Mouse (Mus musculus) layer of hippocampus, postnatal 25 days (tissue): ENCODE data around the gene Cyb5r4. TPM values are rescaled to one million over a fixed set of nuclear protein-coding genes. Genes with fewer than 3 reads are reported as not detected.
"Not testable (repeated sequence)": the region's sequence is repeated elsewhere in the genome, so short reads cannot be mapped to it uniquely, and the experiment has no call there.

ENCODE experiments used
- DNase-seq, 2 experiments: peaks; one replicate each; pipeline ENCODE4 v3.0.0; 2022; ENCODE audit warnings: mixed read lengths in 2 of 2, low spot score in 1 of 2; ENCODE audit errors: extremely low spot score in 1 of 2
- total RNA-seq, 2 experiments: library from RNA; stranded (reverse); gene quantifications; 2 replicates each; pipeline ENCODE4 v1.2.3; 2021

Gene Cyb5r4
- total RNA-seq: 10 to 100 TPM; 34.3 to 34.5 TPM

DNA sequence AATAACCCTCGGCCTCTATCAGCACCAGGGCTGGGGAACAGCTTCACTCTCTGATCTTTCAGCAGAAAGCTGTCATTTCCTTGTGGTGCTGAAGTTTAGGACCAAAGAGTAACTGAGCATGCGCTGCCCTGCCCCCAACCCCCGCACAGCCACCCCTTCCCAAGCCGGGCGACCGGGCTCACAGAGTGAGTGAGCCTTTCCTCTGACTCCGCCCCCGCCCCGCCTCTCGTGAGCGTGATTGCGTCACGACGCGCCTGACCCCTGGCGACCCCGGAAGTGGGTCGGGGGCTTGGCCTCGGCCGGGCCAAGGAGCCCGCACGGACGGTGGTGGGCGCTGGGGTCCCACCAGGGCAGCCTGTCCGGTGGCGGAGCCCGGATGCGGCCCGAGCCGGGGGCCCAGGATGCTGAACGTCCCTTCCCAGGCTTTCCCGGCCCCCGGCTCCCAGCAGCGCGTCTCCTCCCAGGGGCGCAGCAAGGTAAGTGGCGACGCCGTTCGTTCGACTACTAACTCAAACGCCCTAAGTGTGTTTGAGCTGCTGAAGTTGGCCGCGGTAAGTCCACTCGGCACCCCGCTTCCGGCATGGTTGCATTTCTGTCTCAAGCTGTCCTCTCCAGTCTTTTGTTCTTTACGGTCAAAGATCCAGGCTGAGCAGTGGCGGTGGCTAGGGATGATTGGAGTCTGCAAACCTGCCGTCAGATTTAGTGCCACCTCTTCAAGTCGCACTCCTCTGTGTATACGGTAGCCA is at the start of gene Cyb5r4:
Gene Cyb5r4, plus strand, starts transcription at position 237 of the 746 bp plus-strand sequence.
- peak; percentile 93 to 94 for DNase-seq

DNA sequence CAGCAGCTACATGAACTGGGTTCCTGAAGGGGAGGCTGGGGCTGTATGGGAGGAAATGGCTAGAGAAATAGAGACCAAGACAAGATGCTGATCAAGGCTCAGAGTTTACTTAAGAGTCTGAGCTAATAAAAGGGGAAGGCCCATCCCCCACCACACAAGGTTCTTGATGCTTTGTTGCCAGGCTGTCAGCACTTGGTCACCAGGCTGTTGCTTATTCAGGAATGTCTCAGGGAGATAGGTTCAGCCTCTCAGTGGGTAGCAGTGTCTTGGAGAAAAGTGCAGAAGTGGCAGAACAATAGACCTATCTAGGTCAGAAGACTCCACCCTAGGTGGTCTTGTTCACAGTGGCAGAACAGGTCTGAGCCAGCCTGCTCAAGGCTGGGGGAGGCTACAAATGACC is 49.3 kb upstream of the Cyb5r4 start:
- not testable (repeated sequence) for DNase-seq

DNA sequence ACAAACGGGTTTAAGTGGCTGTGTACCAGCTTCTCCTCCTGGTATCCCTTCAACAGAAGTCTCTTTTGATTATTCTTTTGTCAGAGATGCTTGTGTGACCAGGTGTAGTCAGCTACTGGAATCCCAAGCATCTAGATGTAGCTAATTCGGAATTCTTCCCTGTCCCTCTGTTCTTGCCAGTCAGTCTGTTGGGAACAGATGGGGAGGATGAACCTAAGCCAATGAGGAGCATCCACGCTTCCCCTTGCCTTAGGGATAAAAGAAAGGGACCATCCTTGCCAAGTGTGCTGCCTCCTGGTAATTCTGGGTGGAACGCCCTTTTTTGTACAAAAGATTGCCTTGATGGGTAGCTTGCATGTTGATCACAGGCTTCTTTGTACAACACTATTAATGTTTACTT is 48.3 kb upstream of the Cyb5r4 start:
- DNase-seq: no peak

DNA sequence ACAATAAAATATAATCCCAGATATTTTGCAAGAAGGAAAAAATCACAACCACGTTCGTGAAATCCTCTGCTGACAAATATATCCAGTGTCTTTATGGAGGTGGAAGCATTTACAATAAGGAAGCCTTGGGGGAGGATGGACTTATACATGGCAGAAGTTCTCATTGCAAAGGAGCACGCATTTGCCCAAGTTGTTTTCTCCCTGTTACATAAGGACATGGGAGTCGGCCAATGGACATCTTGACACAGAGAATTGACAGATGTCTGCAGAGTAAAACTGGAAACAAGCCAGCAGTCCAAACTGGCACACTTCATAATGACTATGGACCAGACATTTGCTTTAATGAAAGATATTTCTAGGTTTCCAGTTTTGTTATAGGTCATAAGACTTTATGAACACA is 44.9 kb upstream of the Cyb5r4 start:
- DNase-seq: no peak

DNA sequence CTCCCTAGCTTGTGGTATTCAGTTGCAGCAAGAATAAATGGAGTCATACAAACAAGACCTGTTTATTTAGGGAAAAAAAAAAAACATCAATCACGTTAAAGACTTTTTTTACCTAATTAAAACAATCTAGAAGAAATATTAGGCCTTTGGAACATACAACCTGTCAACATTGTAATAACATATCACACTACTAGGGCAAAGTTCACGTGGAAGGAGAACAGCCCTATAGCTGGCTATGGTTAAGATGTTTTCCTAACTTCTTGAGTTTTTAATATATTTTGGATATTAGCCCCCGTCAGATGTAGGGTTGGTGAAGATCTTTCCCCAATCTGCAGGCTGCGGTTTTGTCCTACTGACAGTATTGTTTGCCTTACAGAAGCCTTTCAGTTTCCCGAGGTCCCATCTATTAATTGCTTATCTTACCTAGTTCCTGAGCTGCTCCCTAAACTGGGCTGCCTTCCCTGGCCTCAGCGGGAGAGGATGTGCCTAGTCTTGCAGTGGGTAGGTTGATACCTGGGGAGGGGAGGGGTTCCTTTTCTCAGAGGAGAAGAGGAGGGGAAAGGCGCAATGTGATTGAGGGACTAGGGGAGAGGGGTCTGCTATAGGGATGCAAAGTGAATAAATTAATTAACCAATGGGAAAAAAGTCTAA is 43.4 kb upstream of the Cyb5r4 start:
- DNase-seq: no peak

DNA sequence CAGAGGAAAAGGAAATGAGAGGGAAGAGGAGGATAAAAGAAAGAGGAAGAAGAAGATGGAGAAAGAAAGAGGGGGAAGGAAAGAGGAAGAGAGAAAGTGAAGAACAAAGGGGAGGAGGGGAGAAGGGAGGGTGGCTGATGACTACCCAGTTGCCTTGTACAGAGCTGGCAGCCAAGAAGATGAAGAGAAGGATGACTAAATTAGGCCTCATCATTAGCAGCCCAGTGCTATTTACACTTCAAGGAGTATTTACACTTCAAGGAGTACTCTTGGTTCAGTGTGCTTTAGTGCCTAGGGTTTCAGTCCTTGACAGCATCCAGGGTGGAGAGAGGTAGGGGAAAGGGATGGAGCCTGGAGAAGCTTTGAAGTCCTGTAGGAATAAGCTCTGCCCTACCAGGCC is 41.8 kb upstream of the Cyb5r4 start:
- no peak for DNase-seq

DNA sequence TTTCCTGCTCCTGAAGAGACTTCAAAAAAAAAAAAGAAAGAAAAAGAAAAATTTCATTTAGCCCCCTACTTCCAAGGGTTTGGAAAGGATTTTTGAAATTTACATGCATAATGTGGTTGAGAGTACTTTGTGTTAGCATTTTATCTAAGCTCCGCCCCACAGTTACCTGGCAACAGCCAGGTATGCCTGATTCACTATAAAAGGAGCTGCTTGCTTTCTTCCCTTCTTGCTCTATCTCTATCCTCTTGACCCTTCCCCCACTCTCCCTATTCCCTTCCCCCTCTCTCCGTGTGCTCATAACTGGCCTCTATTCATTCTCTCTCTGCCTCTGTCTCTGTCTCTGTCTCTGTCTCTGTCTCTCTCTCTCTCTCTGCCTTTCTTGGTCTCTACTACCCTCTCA is 40.9 kb upstream of the Cyb5r4 start:
- DNase-seq: no peak

DNA sequence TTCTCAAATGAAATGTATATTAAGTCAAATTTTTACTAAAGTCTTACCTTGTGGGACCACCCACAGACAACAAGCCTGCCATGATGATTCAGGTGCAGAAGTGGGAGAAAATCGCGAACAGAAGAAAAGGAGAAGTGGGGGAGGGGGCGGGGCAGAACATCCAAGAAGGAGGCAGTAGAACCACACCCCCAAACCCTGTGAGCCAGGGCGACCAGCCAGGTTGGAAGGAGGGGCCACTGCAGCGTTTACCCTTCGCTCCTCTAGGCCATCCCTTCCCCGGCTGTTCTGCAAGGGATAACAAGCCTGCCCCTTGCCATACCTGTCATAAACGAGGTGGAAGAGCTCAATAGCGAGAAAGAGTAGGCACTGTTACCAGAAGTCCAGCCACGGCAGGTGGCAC is 40.3 kb upstream of the Cyb5r4 start:
- no peak for DNase-seq

DNA sequence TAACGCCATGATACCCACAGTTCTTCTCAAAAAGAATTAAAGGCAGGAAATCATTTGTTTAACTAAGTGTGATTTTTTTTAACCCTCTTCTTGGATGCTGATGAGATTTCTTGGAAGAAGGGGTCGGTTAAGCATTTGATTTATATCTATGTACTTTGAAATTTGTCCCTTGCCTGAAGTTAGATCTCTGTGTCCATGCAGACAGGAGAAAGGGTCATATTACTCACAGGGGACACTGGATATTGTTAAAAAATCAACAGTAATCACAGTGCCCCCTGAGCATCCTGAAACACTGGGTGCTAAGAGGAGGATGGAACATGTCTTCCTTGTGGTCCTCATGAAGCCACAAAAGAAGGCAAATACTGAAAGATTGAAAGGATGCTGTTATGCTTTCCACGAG is 37.2 kb upstream of the Cyb5r4 start:
- DNase-seq: no peak

DNA sequence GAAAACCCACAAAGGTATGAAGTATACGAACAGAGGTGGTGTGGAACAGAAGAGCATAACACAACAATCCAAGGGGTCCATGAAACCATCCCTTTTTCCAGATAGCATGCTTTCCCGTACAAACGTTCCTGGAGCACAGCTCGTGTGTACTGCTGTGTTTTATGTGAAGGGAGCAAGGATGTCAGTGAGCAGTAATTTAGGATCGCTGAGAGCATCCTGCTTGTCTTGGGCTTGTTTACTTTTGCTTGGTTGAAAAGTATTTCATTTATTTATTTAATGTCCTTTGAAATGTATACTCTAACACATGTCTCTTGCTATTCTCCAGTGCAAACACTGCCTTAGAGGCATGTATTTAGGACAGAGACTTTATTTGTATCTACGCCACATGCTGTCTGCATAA is 36.7 kb upstream of the Cyb5r4 start:
- DNase-seq: no peak

DNA sequence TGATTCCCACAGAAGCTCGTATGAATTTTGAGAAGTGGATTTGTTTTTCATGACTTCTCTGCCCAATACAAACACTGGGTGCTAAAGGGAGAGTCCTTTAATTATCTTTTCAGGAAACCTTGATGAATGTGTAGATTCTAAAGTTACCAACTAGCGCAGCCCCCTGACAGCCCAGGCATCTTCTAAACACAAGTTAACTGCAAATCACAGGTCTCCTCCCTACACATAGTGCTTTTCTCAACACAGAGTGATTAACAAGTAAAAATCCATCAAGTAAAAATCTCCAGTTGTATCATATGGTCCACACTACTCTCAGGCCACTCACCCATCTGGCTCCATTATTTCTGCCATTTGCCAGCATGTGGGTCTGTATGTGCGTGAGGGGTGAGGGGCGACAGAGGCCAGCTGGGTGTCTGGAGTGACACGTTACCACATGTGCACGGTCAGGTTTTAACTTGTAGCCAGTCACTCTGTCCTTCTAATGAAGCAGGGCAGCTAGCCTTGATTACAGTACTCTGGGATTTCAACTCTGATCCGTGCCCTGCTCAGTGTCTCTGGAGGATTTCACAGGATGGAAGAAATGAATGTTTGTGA is 35.0 kb upstream of the Cyb5r4 start:
- DNase-seq: no peak

DNA sequence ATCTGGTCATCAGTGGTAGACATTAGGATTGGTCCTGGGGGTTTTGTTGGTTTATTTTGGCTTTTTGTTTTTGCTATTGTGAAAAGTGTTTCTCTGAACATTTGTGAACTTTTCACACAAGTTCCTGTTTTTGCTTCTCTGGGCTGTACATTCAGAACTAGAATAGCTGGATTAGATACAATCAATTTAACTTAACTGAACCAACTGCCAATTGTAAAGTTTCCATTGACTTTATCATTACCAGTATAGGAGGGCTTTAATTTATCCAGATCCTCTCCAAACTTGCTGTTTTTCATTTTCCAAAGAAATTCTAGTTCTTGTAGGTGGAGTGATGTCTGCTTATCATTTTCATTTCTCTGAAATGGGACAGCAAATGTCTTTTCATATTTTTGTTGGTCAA is 32.0 kb upstream of the Cyb5r4 start:
- no peak for DNase-seq

DNA sequence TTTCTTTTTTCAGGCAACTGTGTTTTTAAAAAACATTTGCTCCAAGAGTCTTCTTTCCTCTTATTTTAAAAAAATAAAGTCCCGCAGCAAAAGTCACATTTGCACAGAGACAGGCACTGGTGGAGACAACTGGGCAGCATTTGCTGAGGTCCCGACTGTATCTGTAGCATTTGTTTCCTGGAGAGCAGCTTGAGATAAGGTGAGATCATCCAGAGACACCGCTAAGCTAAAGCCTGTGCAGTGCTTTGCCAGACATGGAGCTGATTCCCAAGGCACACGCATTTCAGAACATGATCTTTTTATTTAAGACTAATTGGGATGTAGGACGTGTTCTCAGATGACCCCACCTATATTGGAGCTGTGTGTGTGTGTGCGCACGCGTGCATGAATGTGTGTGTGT is 30.1 kb upstream of the Cyb5r4 start:
- no peak for DNase-seq

DNA sequence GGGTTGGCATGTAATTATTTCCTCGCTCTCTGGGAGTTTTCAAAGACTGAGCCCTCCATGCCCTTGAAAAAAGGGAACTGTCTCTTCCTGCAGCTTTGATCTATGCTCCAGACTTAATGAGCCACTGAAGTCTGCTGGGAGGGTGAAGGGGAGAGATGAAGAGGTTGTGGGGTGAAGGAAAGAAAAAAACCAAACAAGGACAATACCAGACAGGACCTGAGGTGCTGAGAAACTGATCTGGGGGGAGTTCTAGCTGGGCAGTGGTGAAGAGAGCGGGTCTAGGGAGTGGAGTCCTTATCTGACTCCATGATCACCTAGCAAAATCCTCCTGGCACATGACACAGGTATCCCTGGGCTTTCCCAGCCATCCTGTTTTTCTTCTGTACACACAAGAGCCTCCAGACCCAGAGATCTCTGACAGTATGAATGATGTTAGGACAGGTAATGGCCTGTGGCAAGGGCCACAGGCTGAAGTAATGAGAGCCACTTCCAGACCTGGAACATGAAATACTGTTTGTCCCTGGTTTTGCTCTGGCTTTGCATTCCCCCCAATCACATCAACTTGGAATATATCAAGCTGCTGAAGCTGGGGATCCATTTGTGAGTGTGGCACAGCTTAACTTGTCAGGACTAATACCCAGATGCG is 24.6 kb upstream of the Cyb5r4 start:
- DNase-seq: no peak

DNA sequence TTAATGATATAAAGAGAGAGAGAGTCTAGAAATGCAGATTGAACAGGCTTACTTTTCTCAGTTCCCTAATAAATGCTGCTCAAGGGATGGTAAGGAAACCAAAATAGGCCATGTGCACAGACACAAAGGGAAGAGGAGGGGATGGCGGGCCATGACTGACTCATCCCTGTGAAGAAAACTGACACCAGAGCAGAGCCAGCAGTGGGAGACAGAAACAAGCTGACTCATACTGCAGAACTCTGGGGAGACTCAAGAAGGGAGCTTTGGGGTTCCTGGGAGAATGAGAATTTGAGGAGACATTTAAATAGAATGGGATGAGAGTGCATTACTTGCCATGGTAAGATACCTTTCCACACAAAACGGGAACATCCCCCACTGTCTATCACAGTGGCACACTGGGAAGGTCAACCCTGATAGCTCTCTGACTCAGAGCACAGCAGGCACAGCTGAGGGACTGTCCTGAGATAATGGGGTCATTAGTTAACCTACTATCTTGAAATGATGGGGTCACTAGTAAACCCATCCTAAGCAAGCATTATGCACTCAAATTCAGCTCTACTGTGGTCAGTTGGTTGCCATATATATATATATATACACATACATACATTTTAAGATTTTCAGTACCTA is 21.7 kb upstream of the Cyb5r4 start:
- DNase-seq: no peak

DNA sequence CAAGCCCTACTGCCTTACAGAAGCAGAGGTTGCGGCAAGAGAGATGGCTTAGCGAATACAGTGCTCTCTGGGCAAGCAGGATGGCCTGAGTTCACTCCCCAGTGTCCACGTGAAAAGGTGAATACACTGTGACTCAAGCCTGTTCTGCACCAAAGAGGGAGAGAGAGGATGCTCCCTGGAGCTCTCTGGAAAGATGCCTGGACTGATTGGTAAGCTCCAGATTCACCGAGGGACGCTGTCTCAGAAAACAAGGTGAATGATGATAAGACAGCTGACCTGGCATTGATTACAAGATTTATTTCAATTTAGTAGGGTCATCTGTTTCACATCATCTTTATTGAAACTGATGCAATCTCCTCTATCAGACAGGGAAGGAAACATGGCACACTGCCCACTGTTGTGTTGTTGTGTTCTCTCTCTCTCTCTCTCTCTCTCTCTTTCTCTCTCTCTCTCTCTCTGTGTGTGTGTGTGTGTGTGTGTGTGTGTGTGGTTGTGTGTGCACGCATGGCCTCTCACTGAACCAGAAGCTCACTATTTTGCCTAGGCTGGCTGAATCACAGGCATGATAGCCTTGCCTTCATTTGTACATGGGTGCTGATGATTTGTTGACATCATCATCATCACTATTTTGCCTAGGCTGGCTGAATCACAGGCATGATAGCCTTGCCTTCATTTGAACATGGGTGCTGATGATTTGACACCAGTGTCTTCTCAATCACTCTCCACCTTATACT is 16.9 kb upstream of the Cyb5r4 start:
- no peak for DNase-seq

DNA sequence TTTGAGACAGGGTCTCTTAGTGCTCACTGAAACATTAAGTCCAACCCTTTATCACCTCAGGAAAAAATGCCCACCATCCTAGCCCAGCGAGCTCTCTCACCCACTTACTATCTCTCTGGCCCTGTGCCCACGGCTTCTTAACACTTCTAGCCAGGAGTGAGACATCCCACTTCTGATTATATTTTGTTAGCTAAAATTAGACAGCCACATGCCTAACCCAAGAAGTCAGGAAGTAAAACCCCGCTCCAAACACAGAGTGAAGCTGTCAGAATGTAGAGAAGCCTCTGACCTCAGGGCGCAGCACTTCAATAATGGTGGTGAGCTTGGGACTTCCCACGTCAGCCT is 16.4 kb upstream of the Cyb5r4 start:
- DNase-seq: no peak

DNA sequence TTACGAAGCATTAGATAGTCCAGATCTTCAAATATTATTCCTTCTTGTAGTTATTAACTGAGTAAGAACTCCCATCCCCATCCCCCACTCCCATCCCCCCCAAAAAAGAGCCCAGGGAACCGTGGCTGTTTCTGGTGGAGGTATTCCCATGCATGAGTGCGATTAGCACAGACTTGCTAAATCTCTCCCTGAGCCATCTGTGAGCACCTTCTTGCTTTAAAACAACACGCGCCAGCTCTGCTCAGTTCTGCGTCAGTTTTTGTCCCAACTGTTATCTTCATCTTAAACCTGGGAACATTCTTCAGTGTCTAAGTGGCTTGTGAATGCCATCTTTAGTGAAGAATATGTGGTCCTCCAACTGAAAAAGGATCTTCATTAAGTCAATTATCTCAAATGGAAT is 13.3 kb upstream of the Cyb5r4 start:
- no peak for DNase-seq

DNA sequence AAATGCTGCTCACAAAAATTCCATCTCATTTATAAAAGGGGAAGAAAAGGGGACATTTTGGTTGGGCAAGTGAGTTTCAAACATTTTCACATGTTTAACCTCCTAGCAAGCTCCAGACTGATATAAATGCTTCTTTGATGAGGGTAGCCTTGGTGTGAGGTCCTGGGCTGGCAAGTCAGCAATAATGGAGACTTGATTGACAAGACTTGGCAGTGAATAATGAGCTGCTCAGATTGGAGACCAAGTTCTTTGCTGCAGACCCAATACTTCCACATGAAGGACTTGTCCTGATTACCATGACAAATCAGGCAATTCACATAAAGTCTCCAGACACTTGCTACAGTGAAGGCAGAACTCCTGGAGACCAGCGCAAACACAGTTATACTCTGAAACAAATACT is 12.9 kb upstream of the Cyb5r4 start:
- no peak for DNase-seq

DNA sequence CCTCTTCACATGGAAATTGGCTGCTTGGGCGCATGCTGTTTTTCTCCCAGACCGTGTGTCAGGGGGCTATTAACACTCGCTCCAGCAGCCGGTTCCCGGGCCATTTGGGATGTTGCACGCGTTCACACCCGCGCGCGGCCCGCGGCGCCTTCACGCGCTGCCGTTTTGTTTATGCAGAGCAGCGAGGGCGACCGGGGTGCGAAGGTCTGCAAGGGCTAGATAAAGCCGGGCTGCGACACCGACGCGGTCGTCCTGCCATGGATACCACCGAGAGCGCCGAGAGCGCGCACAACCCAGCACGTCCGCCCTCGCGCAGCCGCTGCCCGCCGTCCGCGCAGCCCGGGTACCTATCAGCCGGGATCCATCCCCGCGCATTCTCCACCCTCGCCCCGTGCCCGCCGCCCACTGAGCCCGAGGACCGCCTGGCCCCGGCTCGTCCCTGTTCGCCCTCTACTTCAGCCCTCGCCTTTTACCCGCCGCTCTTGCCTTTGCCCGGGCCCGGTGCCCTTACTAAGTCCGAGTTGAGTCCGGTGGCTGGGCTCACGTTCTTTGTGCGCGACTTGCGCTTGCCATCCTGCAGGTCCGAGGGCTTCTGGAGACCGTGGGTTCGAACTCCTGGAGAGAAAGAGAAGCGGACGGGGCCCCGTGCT is 6.4 kb upstream of the Cyb5r4 start, which contains the start of gene Ripply2:
Gene Ripply2, plus strand, starts transcription at position 250 of the 650 bp plus-strand sequence.
- peak; percentile 33 to 56 for DNase-seq
